Mouse (Mus musculus): ENCODE results near the gene Chrnb1.

- TF ChIP-seq POLR2A (IDR thresholded peaks at IDR 0.05; ENCODE audit: insufficient read depth, low read depth, low read length) (no peak), CTCF (IDR thresholded peaks at IDR 0.05; ENCODE audit: insufficient read depth, low read depth, low read length) (no peak; the same call in 1 of the 2 replicates)
Observed at GRCm38 (mm10) chr11:69758090-69758456, 37.7 kb downstream of the Chrnb1 start.

Data from olfactory bulb, adult 2 months (tissue).